Mouse (Mus musculus) brain, embryonic 14.5 days (tissue): ENCODE data around the gene Zfp93.

ENCODE experiments used
- CTCF ChIP-seq: fragments of 200-500 bp; IDR thresholded peaks from 2 replicates; pipeline ENCODE4 v1.5.1; 2012; ENCODE audit warnings: inconsistent platforms, mild to moderate bottlenecking, moderate library complexity, borderline replicate concordance; ENCODE audit not compliant: insufficient read depth, insufficient read length; ENCODE audit errors: extremely low read depth
- POLR2A ChIP-seq: fragments of 200-500 bp; IDR thresholded peaks from 2 replicates; pipeline ENCODE4 v1.6.1; 2012; ENCODE audit warnings: mild to moderate bottlenecking, inconsistent platforms, borderline replicate concordance; ENCODE audit not compliant: poor library complexity, insufficient read depth, insufficient read length, severe bottlenecking; ENCODE audit errors: extremely low read depth

DNA sequence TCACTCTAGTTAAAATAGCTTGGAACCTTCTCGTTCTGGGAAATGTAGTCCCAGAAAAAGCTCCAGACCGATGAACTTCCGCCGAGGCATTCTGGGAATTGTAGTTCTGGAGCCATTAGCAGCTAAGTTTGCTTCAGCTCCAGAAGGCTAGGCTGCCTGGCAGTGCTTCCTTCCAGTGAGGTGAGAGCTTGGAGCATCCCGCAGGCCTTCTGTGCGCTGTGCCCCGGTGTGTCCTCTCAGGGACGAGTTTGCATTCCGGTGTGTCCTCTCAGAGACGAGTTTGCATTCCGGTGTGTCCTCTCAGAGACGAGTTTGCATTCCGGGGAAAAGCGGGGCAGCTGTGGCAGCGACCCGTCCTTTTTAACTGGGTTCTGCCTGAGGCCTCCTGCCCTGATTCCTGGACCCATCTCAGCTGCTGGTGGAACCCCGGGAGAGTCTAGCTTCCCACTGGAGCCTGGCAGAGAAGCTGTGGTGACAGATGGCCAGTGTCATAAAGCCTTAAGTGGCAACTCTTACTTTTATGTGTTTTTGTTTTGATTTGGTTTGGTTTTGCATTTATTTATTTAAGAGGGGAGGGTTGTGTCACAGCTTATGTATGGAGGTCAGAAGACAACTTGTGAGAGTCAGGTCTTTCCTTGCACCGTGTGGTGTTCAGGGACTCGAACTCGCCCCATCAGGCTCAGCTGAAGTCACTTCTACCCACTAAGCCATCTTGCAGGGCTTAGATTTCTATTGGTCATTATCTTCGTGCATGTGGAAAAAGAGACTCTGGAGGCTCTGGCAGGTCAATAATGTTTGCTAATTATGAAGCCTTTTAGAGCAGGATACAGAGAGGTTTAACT lies 15.4 kb upstream of the Zfp93 start, which contains the start of gene Zfp108:
- TF ChIP-seq CTCF (no peak), POLR2A (peak; percentile 51; the same call in 1 of the 2 replicates)
